Mouse (Mus musculus) forebrain, embryonic 13.5 days (tissue): ENCODE data around the gene Ctdspl. TPM values are rescaled to one million over a fixed set of nuclear protein-coding genes. Genes with fewer than 3 reads are reported as not detected.

ENCODE experiments used
- ATAC-seq: fragments of 200-750 bp; cut with Nextera tagmentation; 2 replicates; pipeline ENCODE4 v1.8.0; 2017
- H3K27ac ChIP-seq: fragments of 300-500 bp; sonication (generic); 2 replicates; pipeline ENCODE4 v1.5.1; 2015; ENCODE audit warnings: inconsistent platforms, mild to moderate bottlenecking, moderate library complexity
- H3K27me3 ChIP-seq: fragments of 300-500 bp; sonication (generic); 2 replicates; pipeline ENCODE4 v1.6.1; 2015; ENCODE audit warnings: mild to moderate bottlenecking, inconsistent platforms
- H3K36me3 ChIP-seq: fragments of 300-500 bp; sonication (generic); 2 replicates; pipeline ENCODE4 v1.6.1; 2015; ENCODE audit warnings: mild to moderate bottlenecking, inconsistent platforms; ENCODE audit not compliant: poor library complexity, severe bottlenecking
- H3K4me1 ChIP-seq: fragments of 300-500 bp; sonication (generic); 2 replicates; pipeline ENCODE4 v1.6.1; 2015; ENCODE audit warnings: inconsistent platforms
- H3K4me2 ChIP-seq: fragments of 300-500 bp; sonication (generic); 2 replicates; pipeline ENCODE4 v1.6.1; 2015; ENCODE audit warnings: inconsistent platforms, mild to moderate bottlenecking, moderate library complexity
- H3K4me3 ChIP-seq: fragments of 300-500 bp; sonication (generic); 2 replicates; pipeline ENCODE4 v1.5.1; 2015; ENCODE audit warnings: mild to moderate bottlenecking, inconsistent platforms
- H3K9ac ChIP-seq: fragments of 300-500 bp; sonication (generic); 2 replicates; pipeline ENCODE4 v1.6.1; 2015; ENCODE audit warnings: mild to moderate bottlenecking, inconsistent platforms
- H3K9me3 ChIP-seq: fragments of 300-500 bp; sonication (generic); replicated peaks from 2 replicates; pipeline ENCODE4 v1.6.1; 2016; ENCODE audit warnings: inconsistent platforms
- WGBS: fragments of 180-500 bp; shearing (Covaris S2); methylation state at CpG from one replicate; pipeline ENCODE4 v1.1.7; 2015; 5-methylcytosine and 5-hydroxymethylcytosine counted together
- polyA plus RNA-seq: library from polyadenylated mRNA; unstranded; fragments of >200 nt; fragmentation: Nextera tagmentation; extraction: Ambion mirVana; gene quantifications from 2 replicates; pipeline ENCODE4 v1.2.1, GENCODE M21; 2015

Gene Ctdspl
- polyA plus RNA-seq, 1 experiment from 2014 or later: 6.8 TPM

DNA sequence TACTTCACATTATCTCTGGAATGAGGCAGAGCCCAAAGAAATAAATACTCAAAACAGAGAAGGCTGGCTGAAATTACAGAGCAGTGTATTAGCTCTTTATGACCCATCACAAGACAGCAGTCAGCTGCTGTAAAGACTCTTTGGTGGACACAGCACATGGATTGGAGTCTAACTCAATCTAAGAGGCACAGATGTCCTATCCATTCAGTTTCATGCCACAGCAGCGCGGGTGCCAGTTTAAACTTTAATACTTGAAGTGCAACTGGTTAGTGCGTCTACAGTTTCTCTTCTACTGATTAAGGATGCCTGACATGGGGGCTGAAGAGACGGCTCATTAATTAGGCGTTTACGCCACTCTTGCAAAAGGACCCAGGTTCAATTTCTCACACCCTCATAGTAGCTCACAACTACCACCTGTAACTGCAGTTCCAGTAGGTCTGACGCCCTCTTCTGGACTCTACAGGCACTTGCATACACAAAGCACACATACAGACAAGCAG, 99.6 kb downstream of the Ctdspl start:
- no peak for ATAC-seq
- no peak overlapping the region for H3K27ac ChIP-seq
- WGBS: 80% methylated on average over 7 of the region's 7 CpGs
- no peak overlapping the region for H3K4me3 ChIP-seq
- no peak overlapping the region for H3K4me2 ChIP-seq
- no peak overlapping the region for H3K9ac ChIP-seq
- H3K27me3 ChIP-seq: no peaks in the 10 kb centered on the region
- no peaks in the 10 kb centered on the region for H3K4me1 ChIP-seq
- no peaks in the 10 kb centered on the region for H3K9me3 ChIP-seq
- 0 out of 2 replicates have a peak, but pooled peaks cover 8% of the 10 kb centered on the region for H3K36me3 ChIP-seq

DNA sequence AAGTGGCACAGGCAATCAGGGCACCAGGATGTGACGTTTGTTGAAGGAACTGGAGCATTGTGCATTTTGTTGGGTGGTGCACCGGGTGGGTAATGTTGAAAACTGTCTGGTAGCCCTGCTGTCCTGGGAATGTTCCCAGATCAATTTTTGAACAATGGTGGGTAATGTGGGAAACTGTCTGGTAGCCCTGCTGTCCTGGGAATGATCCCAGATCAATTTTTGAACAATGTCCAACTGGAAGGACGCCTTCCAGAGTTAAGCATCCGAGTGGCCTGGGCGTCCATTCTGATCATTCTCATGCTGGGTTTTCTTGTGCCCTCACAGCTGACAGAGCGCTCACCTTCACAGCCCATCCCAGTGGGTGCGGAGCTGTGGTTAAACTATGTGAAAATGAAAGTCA, 101.1 kb downstream of the Ctdspl start:
- H3K27ac ChIP-seq: no peak overlapping the region
- H3K4me1 ChIP-seq: peaks cover 7% of the 10 kb centered on the region
- H3K36me3 ChIP-seq: peaks cover 12% of the 10 kb centered on the region; the same call in 1 of the 2 replicates
- no peaks in the 10 kb centered on the region for H3K9me3 ChIP-seq
- ATAC-seq: no peak
- H3K9ac ChIP-seq: no peak overlapping the region
- WGBS: 88% methylated on average over 7 of the region's 7 CpGs
- no peaks in the 10 kb centered on the region for H3K27me3 ChIP-seq
- no peak overlapping the region for H3K4me2 ChIP-seq
- H3K4me3 ChIP-seq: no peak overlapping the region

GRCm38 (mm10) chr9:119028226-119029195, 102.3 kb downstream of the Ctdspl start:
- Histone ChIP-seq H3K4me3 (no peak overlapping the region), H3K27ac (no peak overlapping the region), H3K4me2 (no peak overlapping the region), H3K4me1 (peaks cover 19% of the 10 kb centered on the region), H3K36me3 (peaks cover 5% of the 10 kb centered on the region; the same call in 1 of the 2 replicates), H3K9me3 (no peaks in the 10 kb centered on the region), H3K9ac (no peak overlapping the region), H3K27me3 (no peaks in the 10 kb centered on the region)
- 94% methylated on average over 27 of the region's 27 CpGs for WGBS
- no peak for ATAC-seq

DNA sequence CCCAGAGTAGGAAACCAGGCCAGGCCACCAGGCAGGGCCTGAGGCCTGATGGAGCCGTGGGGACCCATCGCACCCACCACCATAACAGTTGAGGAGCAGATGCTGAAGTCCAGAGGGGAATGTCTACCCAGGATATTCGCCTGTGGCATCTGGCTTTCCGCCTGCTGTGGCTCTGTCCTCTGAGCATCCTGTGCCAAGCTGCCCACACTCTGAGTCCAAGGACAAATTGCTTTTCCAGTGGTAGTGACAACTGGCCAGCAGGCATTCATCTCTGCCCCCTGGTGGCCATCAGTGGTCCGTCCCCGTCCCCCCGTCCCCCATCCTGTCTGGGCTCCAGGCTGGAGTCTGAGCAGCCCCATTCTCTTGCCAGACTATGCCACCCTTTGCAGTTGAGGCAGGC, 103.3 kb downstream of the Ctdspl start:
- ATAC-seq: 0 out of 2 replicates have a peak, but pooled peaks have one; percentile 39

DNA sequence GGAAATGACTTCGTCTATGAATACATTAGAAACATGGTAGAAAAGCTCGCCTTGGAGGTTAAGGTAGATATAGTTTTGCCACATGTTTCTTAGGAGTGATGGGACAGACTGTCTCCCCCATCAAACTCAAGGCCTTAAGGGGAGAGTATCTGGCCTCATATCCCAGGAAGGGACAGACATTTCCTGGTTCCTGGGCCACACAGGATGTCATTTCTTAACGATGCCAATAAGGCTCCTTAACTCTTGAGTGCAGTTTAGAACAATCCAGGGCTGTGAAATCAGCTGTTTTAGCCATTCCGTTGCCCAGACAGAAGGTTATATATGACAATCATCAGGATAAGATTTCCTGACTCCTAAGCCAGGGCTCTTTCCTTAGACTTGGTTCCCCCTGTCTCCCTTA, 104.8 kb downstream of the Ctdspl start:
- H3K9me3 ChIP-seq: no peaks in the 10 kb centered on the region
- no peak overlapping the region for H3K9ac ChIP-seq
- 86% methylated on average over 4 of the region's 4 CpGs for WGBS
- H3K4me2 ChIP-seq: no peak overlapping the region
- no peaks in the 10 kb centered on the region for H3K27me3 ChIP-seq
- ATAC-seq: no peak
- no peak overlapping the region for H3K27ac ChIP-seq
- peaks cover 44% of the 10 kb centered on the region for H3K4me1 ChIP-seq
- no peak overlapping the region for H3K4me3 ChIP-seq
- peaks cover 5% of the 10 kb centered on the region; the same call in 1 of the 2 replicates for H3K36me3 ChIP-seq

More for the DNA sequence above, 103.3 kb downstream of the Ctdspl start:
- H3K27me3 ChIP-seq: no peaks in the 10 kb centered on the region
- peaks cover 5% of the 10 kb centered on the region; the same call in 1 of the 2 replicates for H3K36me3 ChIP-seq
- H3K4me1 ChIP-seq: peaks cover 30% of the 10 kb centered on the region
- H3K9ac ChIP-seq: no peak overlapping the region
- H3K27ac ChIP-seq: no peak overlapping the region
- no peak overlapping the region for H3K4me3 ChIP-seq
- 57% methylated on average over 7 of the region's 7 CpGs for WGBS
- H3K4me2 ChIP-seq: no peak overlapping the region
- no peaks in the 10 kb centered on the region for H3K9me3 ChIP-seq

DNA sequence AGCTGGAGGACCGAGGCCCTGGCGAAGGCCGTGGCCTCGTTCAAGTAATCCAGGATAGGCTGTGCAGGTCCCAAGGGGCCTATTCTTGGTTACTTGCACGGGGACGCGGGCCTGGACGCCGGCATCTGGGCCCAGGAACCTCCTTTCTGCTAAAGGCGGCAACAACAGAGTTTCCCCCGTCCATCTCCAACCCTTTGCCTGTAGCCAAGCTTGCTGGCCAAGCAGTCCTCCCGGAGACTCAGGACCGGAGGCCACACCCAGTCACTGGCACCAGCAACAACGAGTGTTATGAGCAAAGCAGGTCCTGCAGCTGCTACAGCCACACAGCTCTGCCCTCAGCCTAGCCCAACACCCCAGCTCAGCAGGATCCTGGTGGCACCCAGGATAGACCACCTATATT, 105.5 kb downstream of the Ctdspl start:
- Histone ChIP-seq H3K4me2 (no peak overlapping the region), H3K4me1 (peaks cover 52% of the 10 kb centered on the region), H3K9ac (0 out of 2 replicates have a peak overlapping the region, but pooled peaks have one; percentile 34), H3K36me3 (peaks cover 5% of the 10 kb centered on the region; the same call in 1 of the 2 replicates), H3K9me3 (no peaks in the 10 kb centered on the region), H3K27ac (peak overlapping the region; percentile 44; the same call in 1 of the 2 replicates), H3K27me3 (no peaks in the 10 kb centered on the region), H3K4me3 (no peak overlapping the region)
- 83% methylated on average over 14 of the region's 14 CpGs for WGBS
- no peak for ATAC-seq

GRCm38 (mm10) chr9:119032538-119032937, 106.3 kb downstream of the Ctdspl start:
- H3K36me3 ChIP-seq: peaks cover 5% of the 10 kb centered on the region; the same call in 1 of the 2 replicates
- peak overlapping the region; percentile 44; the same call in 1 of the 2 replicates for H3K27ac ChIP-seq
- ATAC-seq: no peak
- peaks cover 58% of the 10 kb centered on the region for H3K4me1 ChIP-seq
- H3K4me2 ChIP-seq: no peak overlapping the region
- 26% methylated on average over 9 of the region's 9 CpGs for WGBS
- no peaks in the 10 kb centered on the region for H3K27me3 ChIP-seq
- no peak overlapping the region for H3K4me3 ChIP-seq
- H3K9me3 ChIP-seq: no peaks in the 10 kb centered on the region
- H3K9ac ChIP-seq: 0 out of 2 replicates have a peak overlapping the region, but pooled peaks have one; percentile 34

GRCm38 (mm10) chr9:119033111-119033921, 107.1 kb downstream of the Ctdspl start:
- H3K27ac ChIP-seq: peak overlapping the region; percentile 57
- 52% methylated on average over 19 of the region's 19 CpGs for WGBS
- no peak overlapping the region for H3K4me3 ChIP-seq
- peak overlapping the region; percentile 4; the same call in 1 of the 2 replicates for H3K4me2 ChIP-seq
- H3K36me3 ChIP-seq: peaks cover 5% of the 10 kb centered on the region; the same call in 1 of the 2 replicates
- H3K4me1 ChIP-seq: peaks cover 59% of the 10 kb centered on the region
- H3K9ac ChIP-seq: no peak overlapping the region; the same call in 1 of the 2 replicates
- H3K9me3 ChIP-seq: no peaks in the 10 kb centered on the region
- ATAC-seq: peak; percentile 80
- H3K27me3 ChIP-seq: no peaks in the 10 kb centered on the region

- H3K4me3 ChIP-seq: no peak overlapping the region
- no peaks in the 10 kb centered on the region for H3K9me3 ChIP-seq
- peak overlapping the region; percentile 57; the same call in 1 of the 2 replicates for H3K27ac ChIP-seq
- H3K36me3 ChIP-seq: peaks cover 8% of the 10 kb centered on the region; the same call in 1 of the 2 replicates
- 60% methylated on average over 8 of the region's 8 CpGs for WGBS
- H3K9ac ChIP-seq: no peak overlapping the region
- peaks cover 59% of the 10 kb centered on the region for H3K4me1 ChIP-seq
- peak overlapping the region; percentile 4; the same call in 1 of the 2 replicates for H3K4me2 ChIP-seq
- no peaks in the 10 kb centered on the region for H3K27me3 ChIP-seq
- 0 out of 2 replicates have a peak, but pooled peaks have one; percentile 38 for ATAC-seq
These were observed 107.8 kb downstream of the Ctdspl start for GRCm38 (mm10) chr9:119034069-119034468.

- H3K27me3 ChIP-seq: no peaks in the 10 kb centered on the region
- 50% methylated on average over 29 of the region's 29 CpGs for WGBS
- peaks cover 8% of the 10 kb centered on the region; the same call in 1 of the 2 replicates for H3K36me3 ChIP-seq
- H3K27ac ChIP-seq: peak overlapping the region; percentile 33
- H3K4me3 ChIP-seq: no peak overlapping the region
- no peak overlapping the region for H3K9ac ChIP-seq
- 0 out of 2 replicates have a peak, but pooled peaks have one; percentile 28 for ATAC-seq
- H3K9me3 ChIP-seq: no peaks in the 10 kb centered on the region
- H3K4me1 ChIP-seq: peaks cover 60% of the 10 kb centered on the region
- H3K4me2 ChIP-seq: no peak overlapping the region
These were observed 108.7 kb downstream of the Ctdspl start for GRCm38 (mm10) chr9:119034676-119035665.
